Mouse (Mus musculus): ENCODE results near the gene A630001G21Rik.
"Not testable (repeated sequence)": the region's sequence is repeated elsewhere in the genome, so short reads cannot be mapped to it uniquely, and the experiment has no call there.

The A630001G21Rik gene

GRCm38 (mm10) chr1:85778436-85778835 lies at the start of gene A630001G21Rik:
Gene A630001G21Rik, minus strand, starts transcription at chr1:85778643.
- DNase-seq: no peak

GRCm38 (mm10) chr1:85827166-85827565 lies 48.7 kb upstream of the A630001G21Rik start:
- no peak for DNase-seq

DNA sequence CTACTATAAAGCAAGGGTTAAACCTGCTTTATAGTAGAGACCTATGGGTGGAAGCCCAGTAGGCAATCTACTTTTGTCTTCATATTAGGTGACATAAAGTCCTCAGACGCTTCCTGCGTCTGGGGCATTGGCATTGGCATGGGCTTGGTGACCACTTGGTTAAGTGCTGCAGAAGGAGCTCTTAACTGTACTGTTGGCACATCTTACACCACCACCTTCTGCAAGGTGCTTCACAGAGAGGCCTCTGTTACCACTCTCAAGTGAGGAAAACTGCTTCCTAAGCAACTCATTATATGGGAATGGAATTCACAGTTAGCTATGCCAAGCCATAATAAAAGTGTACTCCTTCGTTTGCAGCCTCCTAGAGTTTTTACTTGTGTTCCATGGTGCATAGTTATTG lies 46.5 kb upstream of the A630001G21Rik start:
- DNase-seq: no peak

- no peak for DNase-seq
Observed at GRCm38 (mm10) chr1:85822239-85822638, 43.8 kb upstream of the A630001G21Rik start.

DNA sequence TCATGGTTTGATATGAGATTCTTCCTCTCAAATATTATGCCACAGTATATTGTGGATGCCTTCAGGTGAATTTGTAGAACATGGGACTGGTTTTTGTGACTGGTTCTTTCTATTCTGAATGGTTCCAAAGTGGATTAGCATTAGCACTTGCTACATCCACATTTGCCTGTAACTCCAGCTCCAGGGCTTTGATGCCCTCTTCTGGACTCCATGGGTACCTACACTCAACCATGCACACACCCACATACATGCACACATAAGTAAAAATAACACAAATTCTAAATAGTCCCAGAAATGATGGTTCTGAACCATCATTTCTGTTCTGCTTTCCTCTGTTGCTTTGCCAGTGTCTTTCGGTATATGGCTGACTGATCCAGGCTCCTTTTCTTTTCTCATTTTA lies 41.3 kb upstream of the A630001G21Rik start:
- no peak for DNase-seq

DNA sequence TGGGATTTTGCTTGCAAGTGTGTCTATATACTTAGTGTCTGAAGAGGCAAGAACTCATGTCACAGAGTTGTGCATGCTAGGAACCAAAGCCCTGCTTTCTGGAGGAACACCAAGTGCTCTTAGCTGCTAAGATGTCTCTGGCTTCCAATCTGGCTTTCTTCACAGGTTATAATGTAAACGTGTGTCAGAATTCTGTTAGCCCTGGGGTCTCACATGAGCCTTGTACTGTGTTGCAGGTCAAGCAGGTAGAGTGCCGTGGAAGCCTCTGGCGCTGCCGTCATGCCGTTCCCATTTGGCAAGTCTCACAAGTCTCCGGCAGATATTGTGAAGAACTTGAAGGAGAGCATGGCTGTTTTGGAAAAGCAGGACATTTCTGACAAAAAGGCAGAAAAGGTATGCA lies 39.7 kb upstream of the A630001G21Rik start:
- no peak for DNase-seq

GRCm38 (mm10) chr1:85814213-85814612 lies 35.8 kb upstream of the A630001G21Rik start:
- DNase-seq: not testable (repeated sequence)

- no peak for DNase-seq
Observed at GRCm38 (mm10) chr1:85810787-85811186, 32.3 kb upstream of the A630001G21Rik start.

DNA sequence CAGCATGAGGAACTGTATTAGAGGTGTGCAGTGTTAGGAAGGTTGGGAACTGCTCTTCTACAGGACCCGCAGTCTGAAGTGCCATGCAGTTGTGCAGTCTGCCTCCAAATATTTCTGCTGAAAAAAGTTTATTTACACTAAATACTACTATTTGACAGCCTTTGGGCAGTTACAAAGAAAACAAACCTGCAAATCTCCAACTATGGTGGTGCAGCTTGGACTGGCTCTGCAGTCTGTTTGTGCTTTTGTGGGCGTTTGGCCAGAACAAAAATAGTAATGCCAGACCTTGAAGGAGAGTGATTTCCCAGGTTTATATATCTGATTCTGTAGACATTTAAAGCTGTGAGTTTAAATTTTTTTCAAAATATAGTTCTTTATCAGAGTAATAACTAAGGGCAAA lies 31.9 kb upstream of the A630001G21Rik start:
- no peak for DNase-seq

DNA sequence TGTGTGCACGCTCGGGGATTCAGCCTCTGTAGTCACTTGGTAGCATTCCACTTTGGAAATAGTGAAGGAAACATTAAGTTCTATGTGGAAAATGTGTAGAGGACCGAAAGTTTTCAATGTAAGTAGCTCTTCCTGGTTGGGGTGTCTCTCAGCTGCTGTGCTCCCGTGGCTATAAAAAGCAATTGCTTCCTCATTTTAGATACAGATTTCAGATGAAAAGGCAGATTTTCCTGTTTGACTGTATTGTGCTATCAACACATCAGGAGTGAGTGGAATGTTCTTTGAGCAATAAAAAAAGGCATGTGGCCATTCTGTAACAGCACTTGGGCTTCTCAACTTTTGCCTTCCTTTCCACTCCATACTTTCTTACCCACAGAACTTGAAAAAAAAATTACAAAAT lies 30.8 kb upstream of the A630001G21Rik start:
- no peak for DNase-seq

DNA sequence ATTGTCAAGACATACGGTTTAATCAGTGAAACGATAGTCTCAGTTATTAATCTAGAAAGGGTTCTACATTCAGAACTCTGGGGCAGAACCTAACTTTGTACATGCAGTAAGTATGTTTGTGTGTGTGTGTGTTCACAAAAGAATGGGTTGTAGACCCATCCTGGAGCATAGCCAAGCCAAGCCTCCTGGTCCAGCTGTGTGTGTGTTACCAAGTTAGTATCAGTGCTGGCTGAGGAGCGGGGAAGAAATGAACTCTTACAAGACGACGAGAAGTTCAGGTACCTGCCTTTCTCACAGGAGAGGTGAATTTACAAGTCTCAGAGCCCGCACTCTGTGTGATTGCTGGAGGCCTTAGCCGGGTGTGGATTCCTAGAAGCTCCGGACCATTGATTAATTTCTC lies 26.1 kb upstream of the A630001G21Rik start:
- DNase-seq: no peak

GRCm38 (mm10) chr1:85802517-85802916 lies 24.1 kb upstream of the A630001G21Rik start:
- DNase-seq: no peak

DNA sequence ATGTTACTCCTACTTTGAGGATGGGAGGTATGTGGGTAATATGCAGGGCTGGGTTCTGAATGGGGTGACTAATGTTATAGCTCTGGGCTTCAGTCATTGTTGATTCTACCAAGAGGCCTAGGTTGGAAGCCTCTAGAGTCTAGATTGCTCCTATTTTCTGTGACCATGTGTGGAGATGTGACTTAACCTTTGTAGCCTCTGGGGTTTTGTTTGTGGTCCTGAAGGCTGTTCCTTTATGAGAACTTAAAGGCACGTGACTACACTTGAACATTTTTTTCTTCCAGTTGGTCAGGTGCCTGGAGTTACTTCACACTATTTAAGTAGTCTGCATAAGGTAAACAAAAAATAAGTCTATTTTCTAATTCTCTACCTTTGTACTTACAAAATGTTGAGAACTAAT lies 21.3 kb upstream of the A630001G21Rik start:
- no peak for DNase-seq

DNA sequence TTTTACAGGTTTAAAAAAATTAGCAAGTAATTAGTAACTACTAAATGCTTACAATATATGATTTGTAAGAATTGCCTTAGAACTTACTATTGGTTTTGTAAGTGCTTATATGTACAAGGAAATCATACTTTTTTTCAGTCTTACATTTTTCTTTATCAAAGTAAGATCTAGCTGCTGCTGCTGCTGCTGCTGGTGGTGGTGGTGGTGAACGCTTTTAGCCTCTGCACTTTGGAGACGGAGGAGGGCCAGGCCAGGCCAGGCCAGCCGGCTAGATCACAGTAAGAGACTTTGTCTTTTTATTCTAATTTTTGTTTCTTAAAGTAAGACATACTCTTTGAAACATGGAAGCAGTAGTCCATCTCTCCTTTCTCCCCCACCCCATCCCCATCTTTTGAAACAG lies 16.8 kb upstream of the A630001G21Rik start:
- no peak for DNase-seq

DNA sequence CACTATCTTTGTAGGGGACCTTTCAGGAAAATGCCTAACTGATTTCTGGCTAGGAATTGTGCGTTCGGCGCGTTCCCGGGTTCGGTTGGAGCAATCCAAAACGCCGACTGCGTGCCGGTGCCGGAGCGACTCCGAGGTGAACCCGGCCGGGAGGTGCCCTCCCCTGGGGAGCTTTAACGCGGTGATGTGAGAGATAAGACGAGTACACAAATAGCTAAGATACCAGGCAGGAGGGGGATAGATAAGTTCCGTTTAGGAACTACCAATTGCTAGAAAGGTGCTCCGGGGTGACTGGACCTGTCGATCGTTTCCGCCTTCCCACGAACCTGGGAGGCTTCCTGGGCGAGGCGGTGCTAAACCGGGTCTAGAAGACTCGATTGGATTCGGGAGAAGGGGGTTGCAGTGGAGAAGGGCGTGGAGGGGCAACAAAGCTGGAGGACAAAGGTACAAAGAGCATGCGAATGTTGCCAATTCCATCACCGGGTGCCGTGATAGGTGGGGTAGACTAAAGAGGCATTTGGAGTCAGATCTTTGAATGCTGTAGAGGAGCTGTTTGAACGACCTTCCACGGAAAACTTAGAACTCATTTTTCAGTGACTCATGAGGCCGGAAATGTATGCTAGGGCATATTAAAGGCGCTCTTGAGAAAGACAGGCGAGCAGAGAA lies 15.8 kb upstream of the A630001G21Rik start:
- peak; percentile 52 for DNase-seq

DNA sequence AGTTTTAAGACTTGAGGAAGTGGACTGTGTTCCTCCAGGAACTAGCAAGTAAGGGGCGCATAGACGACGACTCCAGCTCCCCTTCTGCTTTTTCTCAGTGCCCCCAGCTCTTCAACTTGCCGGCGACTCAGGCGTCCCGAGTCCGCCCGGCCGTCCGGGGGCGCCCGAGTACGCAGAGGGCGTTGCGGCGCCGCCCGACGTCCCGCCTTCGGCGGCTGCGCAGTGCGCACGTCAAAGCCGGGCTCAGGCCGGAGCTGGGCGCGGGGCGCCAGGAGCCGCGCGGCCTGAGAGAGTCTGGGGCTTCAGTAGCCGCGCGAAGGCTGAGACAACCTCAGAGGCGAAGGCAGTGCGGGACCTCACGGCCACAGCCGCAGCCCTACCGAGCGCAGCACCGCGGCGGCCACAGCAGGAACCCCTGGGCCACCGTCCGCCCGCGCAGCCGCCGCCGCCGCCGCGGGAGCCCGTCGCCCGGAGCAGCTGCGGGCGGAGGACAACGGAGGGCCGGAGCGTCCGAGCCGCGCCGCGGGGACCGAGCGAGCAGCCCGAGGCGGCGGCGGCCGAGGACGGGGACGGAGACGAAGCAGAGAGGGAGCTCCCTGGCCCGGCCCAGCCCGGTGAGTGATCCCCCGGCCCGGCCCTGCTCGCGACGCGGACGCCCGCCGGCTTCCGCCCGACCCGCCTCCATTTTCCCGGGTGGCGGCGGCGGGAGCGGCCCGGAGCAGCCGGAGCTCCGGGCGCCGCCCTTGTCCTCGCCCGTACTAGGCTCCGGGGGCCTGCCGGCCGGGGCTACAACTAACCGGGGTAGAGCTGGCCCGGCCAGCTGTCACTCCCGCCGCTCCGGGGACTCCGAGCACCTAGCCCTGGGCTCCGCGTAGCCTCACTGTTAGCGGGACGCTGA lies 15.0 kb upstream of the A630001G21Rik start, which contains the start of gene Cab39:
Gene Cab39 (plus strand): TSS at position 234 of the 898 bp plus-strand sequence.
- peak; percentile 92 for DNase-seq

DNA sequence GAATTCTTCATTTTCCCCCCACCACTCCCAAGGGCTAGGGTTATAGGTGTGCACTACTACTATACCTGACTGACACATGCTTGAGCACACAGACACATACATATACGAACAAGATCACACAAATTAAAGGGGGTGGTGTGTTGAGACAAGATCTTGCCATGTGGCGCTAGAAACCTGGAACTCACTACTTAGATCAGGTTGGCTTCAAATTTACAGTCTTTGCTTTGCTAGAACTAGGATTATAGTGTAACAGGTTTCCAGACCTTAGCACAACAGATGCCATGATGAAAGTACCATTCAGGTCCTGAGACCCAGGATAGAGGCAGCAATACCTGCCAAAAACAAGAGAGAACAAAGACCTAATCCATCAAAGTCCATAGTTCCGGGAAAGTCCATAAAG lies 13.0 kb upstream of the A630001G21Rik start:
- no peak for DNase-seq

GRCm38 (mm10) chr1:85790565-85790964 lies 12.1 kb upstream of the A630001G21Rik start:
- DNase-seq: no peak

DNA sequence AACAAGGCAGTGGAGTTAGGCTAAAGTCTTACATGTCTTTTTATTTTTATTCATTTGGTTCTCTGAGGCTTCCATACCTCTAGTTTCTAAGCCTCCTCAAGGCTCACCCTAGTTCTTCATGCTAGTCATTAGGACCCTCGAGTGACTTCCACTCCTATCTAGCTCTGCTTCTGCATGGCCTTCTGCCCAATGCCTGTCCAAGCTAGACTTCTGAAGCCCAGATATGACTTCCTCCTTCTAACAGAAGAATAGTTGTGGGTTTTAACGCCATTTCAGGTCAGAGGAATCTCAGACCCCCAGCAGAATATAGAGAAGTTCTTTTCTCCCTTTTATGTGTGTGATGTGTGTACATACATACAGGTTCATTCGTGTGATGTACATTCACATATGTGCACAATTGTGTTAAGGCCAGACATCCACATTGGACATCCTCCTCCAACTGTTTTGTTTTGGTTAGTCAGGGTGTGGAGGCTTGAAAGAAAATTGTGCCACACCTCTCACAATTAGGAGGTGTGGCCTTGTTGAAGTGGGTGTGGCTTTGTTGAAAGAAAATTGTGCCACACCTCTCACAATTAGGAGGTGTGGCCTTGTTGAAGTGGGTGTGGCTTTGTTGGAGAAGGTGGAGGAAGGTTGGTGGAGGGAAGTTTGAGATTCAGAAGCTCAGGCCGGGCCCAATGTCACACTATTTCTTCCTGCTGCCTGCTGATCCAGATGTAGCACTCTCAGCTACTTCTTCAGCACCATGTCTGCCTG lies 1.2 kb upstream of the A630001G21Rik start:
- no peak for DNase-seq

GRCm38 (mm10) chr1:85779012-85779411 lies 569 bp upstream of the A630001G21Rik start:
- no peak for DNase-seq

DNA sequence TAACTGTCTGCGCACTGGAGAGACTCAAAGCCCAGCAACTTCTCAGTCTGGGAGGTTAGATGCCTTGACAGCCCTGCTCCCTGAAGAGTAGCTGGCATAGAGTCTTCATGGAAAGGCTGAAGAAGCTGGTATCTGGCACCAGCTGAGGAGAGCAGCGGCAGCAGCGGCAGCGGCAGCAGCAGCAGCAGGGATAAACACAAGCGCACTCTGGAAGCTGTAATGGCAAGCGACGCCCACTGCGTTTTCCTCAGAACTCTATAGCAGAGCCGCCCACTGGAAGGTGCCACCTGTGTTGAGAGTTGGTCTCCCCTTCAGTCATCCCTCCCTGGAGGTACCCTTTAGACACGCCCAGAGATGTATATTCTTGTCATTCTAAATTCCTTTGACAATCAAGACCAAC lies 2.3 kb downstream of the A630001G21Rik start:
- DNase-seq: no peak

GRCm38 (mm10) chr1:85775136-85775535 lies 3.3 kb downstream of the A630001G21Rik start:
- DNase-seq: no peak

DNA sequence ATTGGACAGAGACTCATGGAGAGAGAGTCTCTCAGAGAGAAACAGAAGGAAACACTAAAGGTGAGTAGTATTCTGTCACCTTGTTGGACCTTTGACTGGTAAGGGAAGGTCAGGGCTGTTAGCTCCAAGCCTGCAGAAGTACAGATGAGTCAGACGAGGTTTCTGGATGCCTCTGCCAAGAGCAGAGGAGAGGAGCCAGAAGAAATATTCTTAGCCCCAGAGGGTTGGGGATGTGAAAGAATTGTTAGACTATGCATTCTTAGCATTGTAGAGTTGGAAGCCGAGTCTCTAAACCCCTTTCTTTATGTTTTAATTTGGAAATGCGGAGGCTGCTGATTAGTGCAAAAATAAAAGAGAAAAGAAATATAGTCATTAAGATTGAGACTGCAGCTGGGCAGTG lies 6.5 kb downstream of the A630001G21Rik start:
- no peak for DNase-seq
